Mouse (Mus musculus) lung, postnatal 0 days (tissue): ENCODE measurements around the gene Shb. TPM values are rescaled to one million over a fixed set of nuclear protein-coding genes. Genes with fewer than 3 reads are reported as not detected.

ENCODE experiments used
- ATAC-seq: fragments of 200-750 bp; cut with Nextera tagmentation; 2 replicates; pipeline ENCODE4 v1.8.0; 2017; ENCODE audit warnings: moderate library complexity
- DNase-seq: peaks from one replicate; pipeline ENCODE4 v3.0.0-alpha.2; 2016; ENCODE audit warnings: low spot score
- H3K27ac ChIP-seq: fragments of 300-500 bp; sonication (generic); 2 replicates; pipeline ENCODE4 v1.5.1; 2014; ENCODE audit warnings: antibody characterized with exemption, mild to moderate bottlenecking, low read length, mixed read lengths
- H3K27me3 ChIP-seq: fragments of 300-500 bp; sonication (generic); replicated peaks from 2 replicates; pipeline ENCODE4 v1.6.1; 2014; ENCODE audit warnings: low read length, mixed read lengths; ENCODE audit not compliant: insufficient read depth
- H3K36me3 ChIP-seq: fragments of 300-500 bp; sonication (generic); 2 replicates; pipeline ENCODE4 v1.6.1; 2014; ENCODE audit warnings: low read length, mixed read lengths; ENCODE audit not compliant: insufficient read depth
- H3K4me1 ChIP-seq: fragments of 300-500 bp; sonication (generic); 2 replicates; pipeline ENCODE4 v1.6.1; 2014; ENCODE audit warnings: antibody characterized with exemption, low read depth, low read length, mixed read lengths; ENCODE audit not compliant: insufficient read depth
- H3K4me2 ChIP-seq: fragments of 300-500 bp; sonication (generic); replicated peaks from 2 replicates; pipeline ENCODE4 v1.6.1; 2014; ENCODE audit warnings: low read depth, mild to moderate bottlenecking, low read length, moderate library complexity, mixed read lengths
- H3K4me3 ChIP-seq: fragments of 300-500 bp; sonication (generic); 2 replicates; pipeline ENCODE4 v1.5.1; 2014; ENCODE audit warnings: low read depth, low read length
- H3K9ac ChIP-seq: fragments of 300-500 bp; sonication (generic); replicated peaks from 2 replicates; pipeline ENCODE4 v1.6.1; 2014; ENCODE audit warnings: low read depth, mild to moderate bottlenecking
- H3K9me3 ChIP-seq: fragments of 300-500 bp; sonication (generic); 2 replicates; pipeline ENCODE4 v1.6.1; 2016; ENCODE audit warnings: low read length, mixed read lengths
- CTCF ChIP-seq: IDR thresholded peaks from 2 replicates; pipeline ENCODE4 v1.5.1; 2016; ENCODE audit warnings: antibody characterized with exemption, mild to moderate bottlenecking
- EP300 ChIP-seq: IDR thresholded peaks from 2 replicates; pipeline ENCODE4 v1.6.1; 2016; ENCODE audit warnings: antibody characterized with exemption, mild to moderate bottlenecking, control low read depth
- WGBS: fragments of 180-500 bp; shearing (Covaris S2); extraction: QIAGEN DNeasy Blood & Tissue Kit; methylation state at CpG from one replicate; pipeline ENCODE4 v1.1.7; 2014; 5-methylcytosine and 5-hydroxymethylcytosine counted together
- polyA plus RNA-seq: library from polyadenylated mRNA; unstranded; fragments of >200 nt; fragmentation: Nextera tagmentation; extraction: Ambion mirVana; gene quantifications from 2 replicates; pipeline ENCODE4 v1.2.1, GENCODE M21; 2015

Gene Shb
- polyA plus RNA-seq, 1 experiment from 2014 or later: 7.1 TPM

DNA sequence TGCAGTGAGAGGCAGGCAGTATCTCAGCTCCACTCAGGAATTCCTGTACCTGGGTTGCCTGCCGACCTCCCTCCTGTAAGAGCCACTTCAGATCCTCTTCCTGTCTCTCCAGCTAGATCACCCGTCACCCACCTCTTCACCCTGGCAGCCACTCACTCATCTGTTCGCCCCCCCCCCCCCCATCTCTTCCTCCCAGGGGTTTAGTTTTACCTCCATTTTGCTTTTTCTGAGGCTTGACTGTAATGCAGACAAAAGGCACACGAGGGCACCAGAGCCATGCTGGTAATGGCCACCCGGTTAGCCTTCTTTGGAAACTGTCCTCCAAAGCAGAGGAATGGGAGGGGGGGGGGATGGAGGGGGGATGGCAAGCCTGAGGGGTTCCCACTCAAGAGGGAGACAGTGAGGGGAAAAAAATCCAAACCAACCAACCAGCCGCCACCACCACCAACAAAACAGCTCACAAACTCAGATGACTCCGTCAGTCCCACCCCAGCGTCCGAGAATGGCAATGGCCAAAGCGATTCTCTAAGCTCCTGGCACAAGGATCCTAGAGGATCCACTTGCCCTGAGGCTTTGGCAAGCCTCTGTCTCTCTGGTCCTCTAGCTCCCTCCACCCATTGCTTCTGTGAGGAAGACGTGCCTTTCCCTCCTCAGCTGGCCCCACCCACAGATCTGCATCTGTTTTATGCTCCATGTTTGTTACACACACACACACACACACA, 113.9 kb downstream of the Shb start:
- no peak for TF ChIP-seq EP300
- peak; percentile 84 for TF ChIP-seq CTCF
- Histone ChIP-seq H3K4me2 (peak overlapping the region; percentile 23; the same call in 1 of the 2 replicates), H3K27ac (no peak overlapping the region), H3K9ac (no peak overlapping the region), H3K9me3 (no peaks in the 10 kb centered on the region), H3K4me1 (peaks cover under 1% of the 10 kb centered on the region; the same call in 1 of the 2 replicates), H3K4me3 (no peak overlapping the region), H3K36me3 (no peaks in the 10 kb centered on the region), H3K27me3 (no peaks in the 10 kb centered on the region)
- DNase-seq (peak; percentile 74), ATAC-seq (peak; percentile 18; the same call in 1 of the 2 replicates)
- 25% methylated on average over 9 of the region's 11 CpGs for WGBS

DNA sequence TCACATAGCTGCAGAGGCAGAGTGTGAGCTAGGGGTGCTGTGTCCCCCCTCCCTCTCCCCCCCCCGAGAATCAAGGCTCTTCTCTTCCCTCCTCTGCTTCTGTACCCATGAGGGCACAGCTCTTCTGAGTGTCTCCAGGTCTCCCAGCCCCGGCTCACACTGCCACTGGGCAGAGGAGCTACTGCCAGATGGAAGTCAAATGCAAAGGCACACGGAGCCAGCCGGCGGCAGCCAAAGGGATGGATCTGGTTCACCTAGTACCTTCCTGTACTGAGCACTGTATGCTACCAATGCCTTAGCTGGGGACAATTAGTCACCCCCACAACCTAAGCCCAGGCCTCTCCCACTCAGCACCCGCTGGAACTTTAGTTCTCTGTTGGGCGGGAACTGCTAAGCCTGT, 116.0 kb downstream of the Shb start:
- Histone ChIP-seq H3K9me3 (no peaks in the 10 kb centered on the region), H3K4me3 (no peak overlapping the region), H3K4me2 (no peak overlapping the region), H3K4me1 (no peaks in the 10 kb centered on the region), H3K27me3 (no peaks in the 10 kb centered on the region), H3K36me3 (no peaks in the 10 kb centered on the region), H3K9ac (no peak overlapping the region), H3K27ac (no peak overlapping the region)
- 53% methylated on average over 7 of the region's 7 CpGs for WGBS
- DNase-seq (no peak), ATAC-seq (no peak)
- TF ChIP-seq CTCF (no peak), EP300 (no peak)

DNA sequence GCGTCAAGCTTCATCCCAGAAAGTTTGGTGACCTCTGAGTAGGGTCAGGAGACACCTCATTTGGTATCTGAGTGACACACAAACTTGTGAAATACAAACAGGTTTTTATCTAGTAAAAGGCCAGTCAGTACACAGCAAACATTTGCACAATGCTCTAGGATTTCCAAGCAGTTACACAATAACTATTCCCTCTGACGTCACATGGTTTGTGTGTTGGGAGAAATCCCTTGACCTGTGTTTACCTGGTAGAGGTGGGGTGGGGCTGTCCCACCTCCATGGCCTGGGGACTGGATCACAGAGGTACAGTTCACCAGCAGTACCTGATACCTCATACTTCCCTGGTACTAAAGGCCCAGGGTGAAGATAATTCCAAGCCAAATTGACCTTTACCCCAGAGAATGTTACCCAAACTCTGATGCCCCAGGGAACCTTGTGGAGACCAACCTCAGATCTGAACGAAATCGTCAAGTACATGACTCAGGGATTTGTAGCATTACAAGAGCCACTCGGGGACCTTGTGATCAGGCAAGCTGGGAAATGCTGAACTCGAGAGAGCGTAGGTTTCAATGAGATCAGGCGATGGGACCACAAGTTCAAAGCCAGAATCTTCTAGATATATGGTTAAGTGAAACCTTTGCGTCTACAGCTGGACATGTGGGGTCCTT, 118.5 kb downstream of the Shb start:
- Histone ChIP-seq H3K4me2 (no peak overlapping the region), H3K27ac (peak overlapping the region; percentile 48), H3K4me3 (no peak overlapping the region), H3K27me3 (no peaks in the 10 kb centered on the region), H3K36me3 (no peaks in the 10 kb centered on the region), H3K9ac (no peak overlapping the region), H3K4me1 (no peaks in the 10 kb centered on the region), H3K9me3 (no peaks in the 10 kb centered on the region)
- 55% methylated on average over 9 of the region's 9 CpGs for WGBS
- DNase-seq: peak; percentile 90
- TF ChIP-seq EP300 (peak; percentile 96), CTCF (no peak)
- peak; percentile 47 for ATAC-seq

DNA sequence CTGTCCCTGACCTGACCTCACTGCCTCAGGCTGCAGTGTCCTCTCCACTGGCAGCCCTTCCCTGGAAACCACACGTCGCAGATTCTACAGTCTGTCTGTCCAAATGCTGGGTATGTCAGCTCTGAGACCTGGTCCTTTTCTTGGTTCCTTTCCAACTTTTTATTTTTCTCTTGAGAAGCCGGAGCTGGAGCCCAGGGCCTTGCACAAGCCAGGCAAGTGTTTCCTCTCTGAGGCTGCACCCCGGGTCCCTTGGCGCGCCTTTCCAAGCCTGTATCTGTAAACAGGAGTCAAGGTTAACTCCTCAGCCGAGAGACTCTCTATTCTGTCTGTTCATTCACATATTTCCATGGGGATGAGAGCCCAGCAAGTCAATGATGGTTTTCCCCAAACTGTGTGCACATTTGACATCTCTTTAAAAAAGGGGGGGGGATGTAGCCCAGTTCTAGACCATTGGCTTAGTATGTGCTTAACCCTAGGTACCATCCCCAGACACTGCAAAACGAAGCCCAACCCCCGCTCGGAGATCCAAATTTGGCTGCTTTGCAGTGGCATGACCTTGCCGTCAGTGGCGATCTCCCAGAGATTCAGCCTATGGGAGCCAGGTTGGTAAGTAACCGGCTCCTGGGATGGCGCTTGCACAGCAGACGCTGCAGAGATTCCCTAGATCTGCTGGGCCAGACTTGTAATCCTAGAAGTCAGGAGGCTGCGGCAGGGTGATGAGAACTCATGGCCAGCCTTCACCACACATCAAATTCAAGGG, 119.7 kb downstream of the Shb start:
- peak; percentile 64 for DNase-seq
- H3K27ac ChIP-seq: no peak overlapping the region; the same call in 1 of the 2 replicates
- no peaks in the 10 kb centered on the region for H3K4me1 ChIP-seq
- no peaks in the 10 kb centered on the region for H3K27me3 ChIP-seq
- H3K36me3 ChIP-seq: no peaks in the 10 kb centered on the region
- TF ChIP-seq EP300 (no peak), CTCF (no peak)
- H3K9me3 ChIP-seq: no peaks in the 10 kb centered on the region
- H3K4me3 ChIP-seq: no peak overlapping the region
- 64% methylated on average over 16 of the region's 16 CpGs for WGBS
- H3K4me2 ChIP-seq: no peak overlapping the region
- no peak overlapping the region for H3K9ac ChIP-seq
- no peak for ATAC-seq

GRCm38 (mm10) chr4:45411181-45411790, 121.0 kb downstream of the Shb start:
- no peaks in the 10 kb centered on the region for H3K36me3 ChIP-seq
- H3K27ac ChIP-seq: no peak overlapping the region
- H3K27me3 ChIP-seq: no peaks in the 10 kb centered on the region
- no peaks in the 10 kb centered on the region for H3K9me3 ChIP-seq
- ATAC-seq (no peak), DNase-seq (no peak)
- H3K4me1 ChIP-seq: no peaks in the 10 kb centered on the region
- TF ChIP-seq CTCF (no peak), EP300 (0 out of 2 replicates have a peak, but pooled peaks have one; percentile 20)
- H3K4me3 ChIP-seq: no peak overlapping the region
- 88% methylated on average over 8 of the region's 8 CpGs for WGBS
- H3K4me2 ChIP-seq: no peak overlapping the region
- no peak overlapping the region for H3K9ac ChIP-seq
